Mouse (Mus musculus): ENCODE measurements around the gene Olfr145.

DNA sequence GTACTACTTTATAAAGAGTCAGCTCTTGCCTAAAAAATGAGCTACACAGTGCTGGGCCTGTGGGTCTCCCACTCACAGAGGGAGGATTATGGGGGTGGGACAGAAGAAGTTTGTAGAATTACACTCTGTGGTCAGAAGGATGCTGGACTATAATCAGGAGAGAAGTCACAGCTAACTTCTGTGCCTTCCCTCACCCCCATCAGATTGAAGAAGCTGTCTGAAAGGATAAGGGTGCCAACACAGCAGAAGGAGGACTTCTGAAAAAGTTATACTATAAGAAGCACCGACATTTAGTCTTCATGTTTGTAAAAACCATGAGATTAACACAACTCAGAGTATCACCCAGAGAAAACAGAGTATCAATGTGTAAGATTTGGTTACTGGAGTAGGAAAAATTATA lies 25.4 kb upstream of the Olfr145 start:
- TF ChIP-seq CTCF (IDR thresholded peaks at IDR 0.05; ENCODE audit: control insufficient read depth, insufficient read depth, insufficient replicate concordance, low read depth, low read length) (no peak), POLR2A (IDR thresholded peaks at IDR 0.05; ENCODE audit: control insufficient read depth, low read depth, low read length) (no peak)
